Mouse (Mus musculus): ENCODE measurements around the gene Ech1. TPM values are rescaled to one million over a fixed set of nuclear protein-coding genes. Genes with fewer than 3 reads are reported as not detected.

The Ech1 gene
- polyA plus RNA-seq, 1 experiment, result 250 TPM

- no peak for DNase-seq
- H3K4me3 ChIP-seq (replicated peaks; ENCODE audit: extremely low read depth, low read depth, low read length), result no peak overlapping the region
- 82% methylated on average over 5 of the region's 5 CpGs for WGBS
- TF ChIP-seq CTCF (IDR thresholded peaks at IDR 0.05; ENCODE audit: insufficient read depth, low read length), result no peak
- peaks cover 2% of the 10 kb centered on the region; the same call in 1 of the 2 replicates for H3K4me1 ChIP-seq (ENCODE audit: control insufficient read depth, insufficient read depth, low read length)
Measured at GRCm38 (mm10) chr7:28836936-28837335, 11.9 kb downstream of the Ech1 start.

GRCm38 (mm10) chr7:28838331-28838730 lies 13.3 kb downstream of the Ech1 start:
- WGBS, result 78% methylated on average over 9 of the region's 9 CpGs
- no peak for DNase-seq
- TF ChIP-seq POLR2A (IDR thresholded peaks at IDR 0.05; ENCODE audit: borderline replicate concordance, extremely low read depth, low read depth, low read length), result no peak
- TF ChIP-seq CTCF (IDR thresholded peaks at IDR 0.05; ENCODE audit: insufficient read depth, low read length), result no peak
- Histone ChIP-seq H3K4me1 (ENCODE audit: control insufficient read depth, insufficient read depth, low read length) (no peaks in the 10 kb centered on the region), H3K4me3 (replicated peaks; ENCODE audit: extremely low read depth, low read depth, low read length) (no peak overlapping the region)

- Histone ChIP-seq H3K4me3 (replicated peaks; ENCODE audit: extremely low read depth, low read depth, low read length) (no peak overlapping the region), H3K4me1 (ENCODE audit: control insufficient read depth, insufficient read depth, low read length) (no peaks in the 10 kb centered on the region)
- no peak for TF ChIP-seq CTCF (IDR thresholded peaks at IDR 0.05; ENCODE audit: insufficient read depth, low read length)
- no peak for TF ChIP-seq POLR2A (IDR thresholded peaks at IDR 0.05; ENCODE audit: borderline replicate concordance, extremely low read depth, low read depth, low read length)
- WGBS, result 64% methylated on average over 1 of the region's 1 CpGs
- DNase-seq, result no peak
Measured at GRCm38 (mm10) chr7:28847273-28847672, 22.3 kb downstream of the Ech1 start.

- TF ChIP-seq POLR2A (IDR thresholded peaks at IDR 0.05; ENCODE audit: borderline replicate concordance, extremely low read depth, low read depth, low read length) (no peak), CTCF (IDR thresholded peaks at IDR 0.05; ENCODE audit: insufficient read depth, low read length) (no peak)
- 26% methylated on average over 1 of the region's 1 CpGs for WGBS
- Histone ChIP-seq H3K4me1 (ENCODE audit: control insufficient read depth, insufficient read depth, low read length) (no peaks in the 10 kb centered on the region), H3K4me3 (replicated peaks; ENCODE audit: extremely low read depth, low read depth, low read length) (no peak overlapping the region)
- no peak for DNase-seq
Measured at GRCm38 (mm10) chr7:28849700-28850236, 24.8 kb downstream of the Ech1 start.

- TF ChIP-seq CTCF (IDR thresholded peaks at IDR 0.05; ENCODE audit: insufficient read depth, low read length) (no peak), POLR2A (IDR thresholded peaks at IDR 0.05; ENCODE audit: borderline replicate concordance, extremely low read depth, low read depth, low read length) (no peak)
- 81% methylated on average over 4 of the region's 4 CpGs for WGBS
- Histone ChIP-seq H3K4me3 (replicated peaks; ENCODE audit: extremely low read depth, low read depth, low read length) (no peak overlapping the region), H3K4me1 (ENCODE audit: control insufficient read depth, insufficient read depth, low read length) (no peaks in the 10 kb centered on the region)
- DNase-seq, result no peak
Measured at GRCm38 (mm10) chr7:28850642-28851041, 25.6 kb downstream of the Ech1 start.

GRCm38 (mm10) chr7:28859953-28860352 lies 34.9 kb downstream of the Ech1 start:
- WGBS, result 88% methylated on average over 2 of the region's 2 CpGs
- Histone ChIP-seq H3K4me1 (ENCODE audit: control insufficient read depth, insufficient read depth, low read length) (no peaks in the 10 kb centered on the region), H3K4me3 (replicated peaks; ENCODE audit: extremely low read depth, low read depth, low read length) (no peak overlapping the region)
- TF ChIP-seq CTCF (IDR thresholded peaks at IDR 0.05; ENCODE audit: insufficient read depth, low read length), result no peak
- no peak for TF ChIP-seq POLR2A (IDR thresholded peaks at IDR 0.05; ENCODE audit: borderline replicate concordance, extremely low read depth, low read depth, low read length)
- no peak for DNase-seq

GRCm38 (mm10) chr7:28860898-28861297 lies 35.9 kb downstream of the Ech1 start:
- 89% methylated on average over 6 of the region's 6 CpGs for WGBS
- TF ChIP-seq POLR2A (IDR thresholded peaks at IDR 0.05; ENCODE audit: borderline replicate concordance, extremely low read depth, low read depth, low read length) (no peak), CTCF (IDR thresholded peaks at IDR 0.05; ENCODE audit: insufficient read depth, low read length) (no peak)
- Histone ChIP-seq H3K4me3 (replicated peaks; ENCODE audit: extremely low read depth, low read depth, low read length) (no peak overlapping the region), H3K4me1 (ENCODE audit: control insufficient read depth, insufficient read depth, low read length) (no peaks in the 10 kb centered on the region)
- no peak for DNase-seq

- Histone ChIP-seq H3K4me1 (ENCODE audit: control insufficient read depth, insufficient read depth, low read length) (no peaks in the 10 kb centered on the region; the same call in 1 of the 2 replicates), H3K4me3 (replicated peaks; ENCODE audit: extremely low read depth, low read depth, low read length) (no peak overlapping the region)
- no peak for DNase-seq
- TF ChIP-seq CTCF (IDR thresholded peaks at IDR 0.05; ENCODE audit: insufficient read depth, low read length), result no peak
- no peak for TF ChIP-seq POLR2A (IDR thresholded peaks at IDR 0.05; ENCODE audit: borderline replicate concordance, extremely low read depth, low read depth, low read length)
- WGBS, result 75% methylated on average over 15 of the region's 15 CpGs
Measured at GRCm38 (mm10) chr7:28862817-28863499, 37.9 kb downstream of the Ech1 start.

- 73% methylated on average over 6 of the region's 6 CpGs for WGBS
Measured at GRCm38 (mm10) chr7:28863540-28863939, 38.5 kb downstream of the Ech1 start, which contains the start of gene Lgals7. TSS of gene Lgals7 (plus strand) at chr7:28863853.

GRCm38 (mm10) chr7:28864288-28864750 lies 39.3 kb downstream of the Ech1 start:
- Histone ChIP-seq H3K4me1 (ENCODE audit: control insufficient read depth, insufficient read depth, low read length) (no peaks in the 10 kb centered on the region; the same call in 1 of the 2 replicates), H3K4me3 (replicated peaks; ENCODE audit: extremely low read depth, low read depth, low read length) (no peak overlapping the region)
- no peak for DNase-seq
- whole genome bisulfite sequencing, result 62% methylated on average over 9 of the region's 9 CpGs
- TF ChIP-seq CTCF (IDR thresholded peaks at IDR 0.05; ENCODE audit: insufficient read depth, low read length), result no peak
- no peak for TF ChIP-seq POLR2A (IDR thresholded peaks at IDR 0.05; ENCODE audit: borderline replicate concordance, extremely low read depth, low read depth, low read length)

More at GRCm38 (mm10) chr7:28863540-28863939, 38.5 kb downstream of the Ech1 start, which contains the start of gene Lgals7:
- no peak for TF ChIP-seq CTCF (IDR thresholded peaks at IDR 0.05; ENCODE audit: insufficient read depth, low read length)
- no peak for TF ChIP-seq POLR2A (IDR thresholded peaks at IDR 0.05; ENCODE audit: borderline replicate concordance, extremely low read depth, low read depth, low read length)
- no peak for DNase-seq
- no peak within 1 kb of the TSS for H3K4me3 ChIP-seq (replicated peaks; ENCODE audit: extremely low read depth, low read depth, low read length)
- no peaks in the 10 kb centered on the region; the same call in 1 of the 2 replicates for H3K4me1 ChIP-seq (ENCODE audit: control insufficient read depth, insufficient read depth, low read length)
